Mouse (Mus musculus): ENCODE results near the gene Trpm7.

GRCm38 (mm10) chr2:126916236-126916635, 40.2 kb upstream of the Trpm7 start:
- TF ChIP-seq CTCF (IDR thresholded peaks at IDR 0.05; ENCODE audit: control insufficient read depth, insufficient read depth, insufficient read length) (no peak), FOSL1 (IDR thresholded peaks at IDR 0.05; ENCODE audit: insufficient read depth, low read length, poor library complexity, severe bottlenecking) (no peak), USF1 (IDR thresholded peaks at IDR 0.05; ENCODE audit: low read depth) (no peak), CEBPB (IDR thresholded peaks at IDR 0.05; ENCODE audit: low read depth) (no peak), MAX (IDR thresholded peaks at IDR 0.05) (no peak)
